In genomic region chr12:54105531-54105930, GRCm38 (mm10) we compare ENCODE assay signal across 12 mouse cellular contexts.
DNase-seq lines count a peak whose midpoint lies in the region; ATAC-seq and TF ChIP-seq lines count a peak whose summit lies in the region.
"Had no signal": no experiment of that assay in that cellular context is flagged by ENCODE, and none has a peak within 500 bp of the region (broad histone marks: within the 10 kb centered on the region; RNA-seq: fewer than 3 reads in every experiment).

No protein-coding gene starts in this region.

- DNase-seq in heart, postnatal 0 days (ENCODE audit: low spot score) = peak; percentile 28
- DNase-seq in heart, postnatal 36 days = no peak
- DNase-seq in liver, postnatal 0 days = no peak
- DNase-seq in liver, embryonic 11.5 days (ENCODE audit: low spot score) = no peak
- peak; percentile 22 for DNase-seq in NIH3T3 (ENCODE audit: low read depth)
- DNase-seq in gastrocnemius, postnatal 25 days = no peak
- DNase-seq: kidney, postnatal 10 days; liver had no signal

- TF ChIP-seq CTCF in heart, postnatal 0 days (IDR thresholded peaks at IDR 0.05; ENCODE audit: low read depth) = peak; percentile 48
- peak; percentile 47; the same call in 1 of the 2 replicates for TF ChIP-seq CTCF in liver, postnatal 0 days (IDR thresholded peaks at IDR 0.05; ENCODE audit: low read depth)

- no peak overlapping the region for H3K4me2 ChIP-seq in heart, postnatal 0 days (ENCODE audit: low read depth, low read length)
- no peak overlapping the region for H3K4me2 ChIP-seq in liver, postnatal 0 days (ENCODE audit: low read depth, low read length)
- H3K4me2 ChIP-seq in liver, embryonic 11.5 days = no peak overlapping the region
- H3K4me2 ChIP-seq: neural tube, embryonic 15.5 days had no signal

- TF ChIP-seq EP300 in heart, postnatal 0 days (IDR thresholded peaks at IDR 0.05; ENCODE audit: low read depth) = no peak
- TF ChIP-seq EP300 in liver, postnatal 0 days (IDR thresholded peaks at IDR 0.05; ENCODE audit: low read depth) = no peak

- ATAC-seq in heart, postnatal 0 days (ENCODE audit: insufficient read depth, low read depth) = no peak
- ATAC-seq in liver, postnatal 0 days = no peak
- no peak for ATAC-seq in liver, embryonic 11.5 days (replicated peaks; ENCODE audit: low FRiP score)
- peak; percentile 17; the same call in 1 of the 2 replicates for ATAC-seq in megakaryocyte progenitor cell, adult 5-6 weeks (replicated peaks; ENCODE audit: poor library complexity)
- no peak for ATAC-seq in granulocyte monocyte progenitor cell, adult 5-6 weeks (replicated peaks; ENCODE audit: poor library complexity, severe bottlenecking)

- H3K36me3 ChIP-seq in heart, postnatal 0 days (replicated peaks; ENCODE audit: control insufficient read depth, insufficient read depth, low read length) = no peaks in the 10 kb centered on the region
- H3K36me3 ChIP-seq in liver, postnatal 0 days (replicated peaks; ENCODE audit: insufficient read depth, low read length) = no peaks in the 10 kb centered on the region
- no peaks in the 10 kb centered on the region for H3K36me3 ChIP-seq in liver, embryonic 11.5 days (ENCODE audit: control insufficient read depth, insufficient read depth, low read length)
- H3K36me3 ChIP-seq: neural tube, embryonic 15.5 days had no signal

- H3K27me3 ChIP-seq in heart, postnatal 0 days (ENCODE audit: control insufficient read depth, insufficient read depth, low read length) = no peaks in the 10 kb centered on the region
- H3K27me3 ChIP-seq in liver, postnatal 0 days (ENCODE audit: insufficient read depth, low read length) = no peaks in the 10 kb centered on the region
- no peaks in the 10 kb centered on the region for H3K27me3 ChIP-seq in liver, embryonic 11.5 days (replicated peaks; ENCODE audit: control insufficient read depth, insufficient read depth, low read length)
- H3K27me3 ChIP-seq: neural tube, embryonic 15.5 days had no signal

- 28% methylated on average over 5 of the region's 5 CpGs for WGBS in heart, postnatal 0 days
- 20% methylated on average over 5 of the region's 5 CpGs for WGBS in liver, postnatal 0 days (ENCODE audit: insufficient replicate concordance)
- 32% methylated on average over 5 of the region's 5 CpGs for WGBS in liver, embryonic 11.5 days

- H3K9me3 ChIP-seq in heart, postnatal 0 days (replicated peaks; ENCODE audit: control insufficient read depth, low read length) = no peaks in the 10 kb centered on the region
- H3K9me3 ChIP-seq in liver, postnatal 0 days (ENCODE audit: low read length) = no peaks in the 10 kb centered on the region
- H3K9me3 ChIP-seq in liver, embryonic 11.5 days (ENCODE audit: control insufficient read depth, low read length) = no peaks in the 10 kb centered on the region
- H3K9me3 ChIP-seq: neural tube, embryonic 15.5 days had no signal

- intact Hi-C loops in heart, postnatal 36 days (cut with DNase I) = no loop called here

- no peaks in the 10 kb centered on the region for H3K4me1 ChIP-seq in heart, postnatal 0 days (ENCODE audit: control insufficient read depth, insufficient read depth)
- H3K4me1 ChIP-seq in liver, postnatal 0 days (ENCODE audit: insufficient read depth) = no peaks in the 10 kb centered on the region
- H3K4me1 ChIP-seq in liver, embryonic 11.5 days (replicated peaks; ENCODE audit: control insufficient read depth, insufficient read depth, low read length) = no peaks in the 10 kb centered on the region

- H3K4me3 ChIP-seq in heart, postnatal 0 days (ENCODE audit: low read depth, low read length) = no peak overlapping the region
- no peak overlapping the region for H3K4me3 ChIP-seq in liver, postnatal 0 days (ENCODE audit: low read depth, low read length)
- no peak overlapping the region for H3K4me3 ChIP-seq in liver, embryonic 11.5 days (ENCODE audit: low read depth, low read length)
- H3K4me3 ChIP-seq: erythroblast, embryonic 14.5 days; neural tube, embryonic 15.5 days had no signal

- no peak overlapping the region for H3K9ac ChIP-seq in heart, postnatal 0 days (replicated peaks; ENCODE audit: low read depth, low read length)
- H3K9ac ChIP-seq in liver, postnatal 0 days (replicated peaks) = no peak overlapping the region
- no peak overlapping the region for H3K9ac ChIP-seq in liver, embryonic 11.5 days (ENCODE audit: low read depth, low read length)
- H3K9ac ChIP-seq: neural tube, embryonic 15.5 days had no signal

- no peak overlapping the region for H3K27ac ChIP-seq in heart, postnatal 0 days (ENCODE audit: low read depth)
- no peak overlapping the region for H3K27ac ChIP-seq in liver, postnatal 0 days (ENCODE audit: low read depth)
- H3K27ac ChIP-seq in liver, embryonic 11.5 days (ENCODE audit: low read depth, low read length) = no peak overlapping the region
- H3K27ac ChIP-seq: neural tube, embryonic 15.5 days had no signal

Comparison
In these comparisons a context has a peak if more than half of its experiments do, and no peak if none do; other contexts are left out.
1. DNase-seq: peak in heart, postnatal 0 days (single experiment) and NIH3T3 (single experiment); none in heart, postnatal 36 days (0 of 2), liver, postnatal 0 days (single experiment), liver, embryonic 11.5 days (single experiment) and gastrocnemius, postnatal 25 days (single experiment).